Mouse (Mus musculus): ENCODE data around the gene Pgap3.
A peak's percentile ranks its signal among the peaks of the same experiment; 100 is the strongest.

Pgap3 gene

GRCm38 (mm10) chr11:98400161-98400726 is at the start of gene Pgap3:
Gene Pgap3 (minus strand): TSS chr11:98400490.
- peak; percentile 93 for DNase-seq

- peak; percentile 33 for DNase-seq
These were observed 49.1 kb upstream of the Pgap3 start for GRCm38 (mm10) chr11:98449419-98449818.

DNA sequence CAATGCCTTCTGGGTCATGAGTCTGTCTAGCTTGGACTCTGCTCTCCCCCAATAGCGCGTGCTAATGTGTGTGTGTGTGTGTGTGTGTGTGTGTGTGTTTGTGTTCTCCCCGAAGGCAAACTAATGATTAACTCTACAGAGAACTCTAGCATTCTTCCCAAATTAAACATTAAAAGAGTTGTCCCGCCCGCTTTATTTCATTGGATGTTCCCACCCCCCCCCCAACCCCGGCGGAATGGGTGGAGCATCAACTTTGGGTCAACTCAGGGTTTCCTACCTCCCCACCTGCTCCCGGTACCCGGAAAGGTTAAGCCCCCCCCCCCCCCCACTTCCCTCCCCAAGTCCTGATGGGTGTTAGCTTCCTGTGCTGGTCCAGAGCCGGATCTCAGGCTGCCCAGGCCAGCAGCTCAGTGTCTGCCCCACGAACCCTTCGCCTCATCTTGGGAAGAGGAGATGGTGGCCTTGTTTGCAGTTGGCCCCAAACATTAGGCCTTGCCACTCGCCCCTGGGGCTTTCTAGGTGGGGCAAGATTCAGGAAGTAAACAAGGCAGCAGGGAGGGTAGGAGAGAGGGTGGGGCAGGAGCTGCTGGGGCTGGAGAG is 48.0 kb upstream of the Pgap3 start:
- DNase-seq, result peak; percentile 86

DNA sequence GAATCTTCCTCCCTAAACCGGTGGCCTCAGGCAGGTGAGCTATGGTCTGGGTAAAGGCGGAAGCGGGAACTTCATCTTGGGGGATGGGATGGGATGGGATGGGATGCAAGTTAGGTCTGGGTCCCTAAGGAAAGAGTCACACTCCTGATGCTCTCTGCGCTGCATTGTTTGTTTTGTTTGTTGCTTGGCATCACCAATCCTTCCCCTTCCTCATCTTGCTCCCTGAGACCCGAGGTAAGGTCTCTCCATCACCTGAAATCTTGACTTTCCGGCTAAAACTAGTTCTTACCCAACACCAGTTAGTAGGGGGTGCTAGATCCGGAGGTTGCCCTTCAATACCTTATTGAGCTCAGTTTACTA is 47.2 kb upstream of the Pgap3 start:
- DNase-seq, result no peak

- peak; percentile 88 for DNase-seq
These were observed 46.5 kb upstream of the Pgap3 start for GRCm38 (mm10) chr11:98446562-98447474.

DNA sequence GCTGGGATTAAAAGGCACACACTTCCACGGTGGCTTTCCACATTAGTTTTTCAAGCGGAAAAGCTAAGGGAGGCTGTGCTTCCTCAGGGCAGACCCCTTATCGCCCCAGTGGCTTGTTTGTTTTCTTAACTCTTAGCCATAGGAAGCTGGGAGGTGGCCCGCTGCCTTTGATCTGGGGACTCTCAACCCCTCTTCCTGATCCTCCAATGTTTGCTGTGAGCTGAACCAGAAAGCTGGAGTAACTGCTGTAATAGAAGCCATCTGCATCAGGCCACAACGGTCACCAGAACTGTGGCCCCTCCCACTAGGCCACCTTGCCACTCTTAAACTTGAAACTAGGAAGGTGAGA is 45.9 kb upstream of the Pgap3 start, which contains the start of gene Grb7:
TSS of gene Grb7 (plus strand) at position 182 of the 349 bp plus-strand sequence.
- DNase-seq, result no peak

DNA sequence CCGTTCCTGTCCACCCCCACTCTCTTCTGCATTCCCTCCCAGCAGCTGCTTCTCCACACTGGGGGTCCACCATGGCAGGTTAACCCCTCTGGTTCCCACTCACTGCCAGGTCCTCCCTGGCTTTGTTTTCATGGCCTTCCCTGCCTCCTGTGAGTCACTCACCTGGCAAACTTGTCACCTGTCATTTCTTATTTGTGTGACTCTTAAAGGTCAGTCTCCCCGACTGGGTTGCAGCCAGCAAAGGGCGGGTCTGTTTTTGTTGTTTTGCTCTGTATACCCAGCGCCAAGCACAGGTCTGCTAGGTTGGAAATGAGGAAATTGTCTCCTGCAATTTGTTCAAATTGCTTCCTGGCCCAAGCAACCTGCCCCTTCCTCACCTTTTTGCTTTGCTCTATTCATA is 45.4 kb upstream of the Pgap3 start:
- DNase-seq, result peak; percentile 65

DNA sequence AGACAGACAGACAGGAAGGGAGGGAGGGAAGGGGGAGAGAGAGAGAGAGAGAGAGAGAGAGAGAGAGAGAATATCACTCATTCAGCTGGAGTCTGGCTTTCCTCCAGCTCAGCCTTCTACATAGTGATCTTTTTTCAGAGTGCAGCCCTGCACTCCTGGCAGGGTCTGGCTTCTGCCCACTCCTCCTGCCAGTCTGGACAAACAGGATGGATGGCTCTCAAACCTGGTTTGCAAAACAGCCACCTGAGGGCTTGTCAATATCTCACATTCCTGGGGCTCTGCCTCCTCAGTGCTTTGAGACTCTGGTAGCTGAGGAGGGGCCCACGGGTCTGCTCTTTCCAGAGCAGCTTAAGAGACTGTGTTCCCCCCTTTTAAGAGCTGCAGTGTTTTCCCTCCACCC is 44.9 kb upstream of the Pgap3 start:
- DNase-seq, result peak; percentile 34

DNA sequence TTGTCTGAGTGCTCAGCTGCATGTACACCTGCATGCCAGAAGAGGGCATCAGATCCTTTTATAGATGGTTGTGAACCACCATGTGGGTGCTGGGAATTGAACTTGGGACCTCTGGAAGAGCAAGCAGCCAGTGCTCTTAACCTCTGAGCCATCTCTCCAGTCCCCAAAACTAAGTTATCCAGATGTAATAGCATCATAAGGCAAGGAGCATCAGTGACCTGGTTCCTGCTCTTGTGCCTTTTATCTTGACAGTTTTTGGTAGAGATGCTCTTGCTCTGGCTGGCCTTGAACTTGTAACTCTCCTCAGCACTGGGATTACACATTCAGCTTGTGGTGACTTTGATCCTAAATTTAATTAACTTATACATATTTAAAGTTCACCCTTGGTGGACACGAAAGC is 43.4 kb upstream of the Pgap3 start:
- no peak for DNase-seq

- peak; percentile 97 for DNase-seq
These were observed 38.3 kb upstream of the Pgap3 start, which contains the start of gene Mien1 for GRCm38 (mm10) chr11:98438331-98439158. Gene Mien1 (minus strand): TSS chr11:98438991.

DNA sequence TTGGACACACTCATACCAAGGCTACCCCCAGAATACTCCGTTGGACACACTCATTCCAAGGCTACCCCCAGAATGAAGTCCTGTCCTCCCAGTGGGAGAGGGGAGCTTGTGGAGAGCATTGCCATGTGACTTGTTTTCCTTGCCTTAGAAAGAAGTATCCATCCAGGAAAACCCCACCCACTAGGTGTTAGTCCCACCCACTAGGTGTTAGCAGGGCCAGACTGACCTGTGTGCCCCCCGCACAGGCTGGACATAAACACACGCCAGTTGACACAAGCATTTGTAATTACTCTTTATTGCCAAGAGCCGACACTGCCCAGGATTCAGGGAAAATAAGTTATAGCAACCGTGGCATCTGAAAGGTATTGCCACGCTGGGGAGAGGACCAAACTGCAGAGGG is 37.2 kb upstream of the Pgap3 start:
- peak; percentile 41 for DNase-seq

- DNase-seq, result no peak
These were observed 35.4 kb upstream of the Pgap3 start for GRCm38 (mm10) chr11:98435723-98436122.

- no peak for DNase-seq
These were observed 31.6 kb upstream of the Pgap3 start for GRCm38 (mm10) chr11:98431743-98432502.

DNA sequence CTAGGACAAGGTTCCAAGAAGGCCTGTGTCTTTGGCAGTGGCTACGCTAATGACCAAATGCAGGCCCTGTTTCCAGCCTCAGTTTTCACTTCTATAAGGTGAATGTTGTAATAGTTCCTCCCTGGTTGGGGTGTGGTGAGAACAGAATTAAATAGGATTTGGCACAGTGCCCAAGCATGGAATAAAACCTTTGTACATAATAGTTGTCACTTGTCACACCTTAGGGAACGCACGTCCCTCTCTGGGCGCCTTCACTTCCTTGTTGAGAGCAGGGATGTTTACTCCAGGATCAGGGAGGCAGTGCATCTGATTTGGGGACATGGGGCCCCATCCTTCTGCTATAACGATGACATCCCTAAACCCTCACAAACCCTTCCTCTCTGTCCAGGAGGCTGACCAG is 28.1 kb upstream of the Pgap3 start:
- no peak for DNase-seq

DNA sequence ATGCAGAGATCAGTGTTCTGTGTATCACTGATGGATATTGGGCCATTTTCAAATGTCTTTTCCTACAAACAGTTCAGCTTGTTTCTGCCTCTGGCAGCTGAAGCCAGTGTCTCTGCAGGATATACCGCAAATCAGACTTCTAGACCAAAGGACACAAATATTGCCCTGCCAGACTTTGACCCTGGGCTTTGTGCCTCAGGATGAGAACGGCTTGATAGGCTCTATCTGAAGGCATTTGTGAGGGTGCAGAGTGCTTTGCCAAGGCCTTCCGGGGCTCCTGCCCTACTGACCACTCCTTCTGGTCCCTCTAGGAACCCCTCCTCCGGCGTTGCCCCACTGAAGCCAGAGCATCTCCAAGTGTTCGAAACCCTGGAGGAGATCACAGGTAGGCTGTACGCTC is 26.3 kb upstream of the Pgap3 start:
- peak; percentile 58 for DNase-seq

DNA sequence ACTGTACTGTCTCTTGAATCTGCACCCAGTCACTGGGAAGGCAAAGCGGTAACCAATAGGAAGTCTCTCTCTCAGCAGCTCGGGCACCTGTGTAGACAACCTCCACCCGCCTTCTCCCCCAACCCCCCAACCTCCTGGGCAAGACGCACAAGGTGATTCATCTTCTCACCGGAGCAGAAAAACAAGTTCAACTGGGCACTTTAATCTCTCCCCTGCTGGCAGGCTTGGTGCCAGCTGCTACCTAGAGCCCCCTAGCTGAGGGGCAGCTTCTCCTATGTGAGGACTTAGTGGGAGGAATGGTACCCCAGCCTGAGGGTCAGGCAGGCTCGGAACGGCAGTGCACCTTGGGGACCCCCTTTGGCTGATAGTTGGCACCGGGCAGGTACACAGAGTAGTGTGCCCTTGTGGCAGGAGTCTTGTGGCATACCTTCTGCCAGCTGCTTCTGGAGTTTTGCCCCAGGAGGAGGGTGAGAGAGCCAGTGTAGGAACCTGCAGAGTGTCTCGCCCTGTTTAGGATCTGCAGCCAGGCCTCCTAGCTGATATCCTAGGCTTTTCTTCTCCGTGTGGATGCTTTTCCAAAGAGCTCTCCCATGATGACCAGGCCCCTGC is 18.8 kb upstream of the Pgap3 start:
- peak; percentile 74 for DNase-seq

GRCm38 (mm10) chr11:98418273-98418672 is 18.0 kb upstream of the Pgap3 start:
- DNase-seq, result no peak

- no peak for DNase-seq
These were observed 16.8 kb upstream of the Pgap3 start for GRCm38 (mm10) chr11:98417074-98417473.

DNA sequence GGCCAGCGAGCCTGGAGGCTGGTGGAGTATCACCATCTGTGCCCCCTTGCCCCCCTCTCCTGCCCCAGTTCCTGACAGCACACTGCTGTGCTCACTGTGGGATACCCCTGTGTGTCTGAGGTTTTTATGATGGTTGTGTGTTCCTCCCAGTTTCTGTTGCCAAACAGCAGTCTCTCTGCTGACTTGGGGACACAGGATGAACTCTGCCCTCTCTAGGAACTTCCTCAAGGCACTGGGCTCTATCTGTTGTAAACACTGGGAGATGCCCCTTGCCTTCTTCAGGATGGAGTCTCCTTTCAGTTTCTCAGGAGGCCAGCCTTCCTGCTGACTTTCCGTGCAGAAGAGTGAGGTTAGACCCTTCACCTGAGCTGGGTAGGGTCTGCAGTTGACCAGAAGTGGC is 13.9 kb upstream of the Pgap3 start:
- no peak for DNase-seq

GRCm38 (mm10) chr11:98413731-98414130 is 13.4 kb upstream of the Pgap3 start:
- no peak for DNase-seq

DNA sequence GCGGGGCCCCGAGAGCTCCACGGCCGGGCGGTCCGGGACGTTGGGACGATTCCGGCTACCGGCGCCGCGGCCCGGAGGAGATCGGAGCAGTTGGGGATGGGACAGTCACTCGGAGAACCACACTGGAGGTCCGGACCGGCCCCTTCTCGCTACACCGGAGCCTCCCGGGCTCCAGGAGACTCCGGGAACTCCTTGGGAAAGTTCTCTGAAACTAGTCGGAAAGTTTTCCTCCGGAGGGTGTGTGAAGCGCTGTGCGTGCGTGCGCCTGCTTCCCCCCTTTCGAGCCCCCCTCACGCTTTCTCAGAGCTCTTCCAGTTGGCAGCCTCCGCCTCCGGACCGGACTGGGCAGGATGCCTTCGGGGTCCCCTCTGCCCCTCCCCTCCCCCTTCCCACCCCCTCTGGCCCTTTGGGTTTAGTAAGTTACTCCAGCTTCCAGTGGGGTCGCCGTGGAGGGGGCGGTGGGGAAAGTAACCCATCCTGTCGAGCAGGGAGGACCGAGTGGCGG is 12.6 kb upstream of the Pgap3 start:
- DNase-seq, result peak; percentile 61

Measured in kidney, postnatal 14 days (tissue).